Mouse (Mus musculus): Measurements from ENCODE around the gene Kif16b. TPM values are rescaled to one million over a fixed set of nuclear protein-coding genes. Genes with fewer than 3 reads are reported as not detected.

Kif16b gene
- total and polyA plus RNA-seq, 3 experiments, result 10.7 to 32.0 (median 13.0) TPM

GRCm38 (mm10) chr2:142909213-142909612, 7.9 kb upstream of the Kif16b start:
- no peaks in the 10 kb centered on the region for H3K4me1 ChIP-seq (ENCODE audit: control insufficient read depth in 1 of 2, insufficient read depth in 2 of 2, low read length in 2 of 2)
- H3K9ac ChIP-seq (ENCODE audit: control insufficient read depth, low read depth, low read length, poor library complexity, severe bottlenecking), result no peak overlapping the region
- no peaks in the 10 kb centered on the region for H3K36me3 ChIP-seq (ENCODE audit: control insufficient read depth in 1 of 2, insufficient read depth in 2 of 2, low read length in 2 of 2)
- no peaks in the 10 kb centered on the region for H3K27me3 ChIP-seq (ENCODE audit: control insufficient read depth in 1 of 2, insufficient read depth in 2 of 2, low read length in 2 of 2)
- no peak for DNase-seq (ENCODE audit: low read depth, low spot score)
- H3K27ac ChIP-seq (ENCODE audit: control insufficient read depth, low read depth, low read length), result no peak overlapping the region
- no peak for TF ChIP-seq EP300 (IDR thresholded peaks at IDR 0.05; ENCODE audit: low read depth in 1 of 2, low read length in 2 of 2)
- TF ChIP-seq SMC3 (IDR thresholded peaks at IDR 0.05; ENCODE audit: low read depth, low read length), result no peak
- TF ChIP-seq E2F4 (IDR thresholded peaks at IDR 0.05; ENCODE audit: borderline replicate concordance, low read depth, low read length), result no peak
- TF ChIP-seq TBP (IDR thresholded peaks at IDR 0.05; ENCODE audit: low read depth, low read length), result no peak
- TF ChIP-seq ETS1 (IDR thresholded peaks at IDR 0.05; ENCODE audit: low read depth, low read length), result no peak
- TF ChIP-seq MAFK (IDR thresholded peaks at IDR 0.05; ENCODE audit: borderline replicate concordance, low read depth, low read length), result no peak
- no peak for TF ChIP-seq ZC3H11A (IDR thresholded peaks at IDR 0.05; ENCODE audit: low read depth, low read length)
- no peak for TF ChIP-seq CTCF (IDR thresholded peaks at IDR 0.05 in 2 of 3, conservative IDR thresholded peaks at IDR 0.05 in 1 of 3; ENCODE audit: control insufficient read depth in 1 of 3, insufficient read depth in 1 of 3, low read depth in 2 of 3, low read length in 3 of 3, poor library complexity in 1 of 3, severe bottlenecking in 1 of 3)
- TF ChIP-seq MAX (IDR thresholded peaks at IDR 0.05; ENCODE audit: low read length), result no peak
- no peak for TF ChIP-seq TCF12 (IDR thresholded peaks at IDR 0.05; ENCODE audit: low read depth, low read length)
- no peak for TF ChIP-seq GABPA (IDR thresholded peaks at IDR 0.05; ENCODE audit: low read depth, low read length)
- TF ChIP-seq CHD1 (IDR thresholded peaks at IDR 0.05; ENCODE audit: low read depth, low read length), result no peak
- no peak for TF ChIP-seq NELFE (IDR thresholded peaks at IDR 0.05; ENCODE audit: low read depth, low read length)
- no peaks in the 10 kb centered on the region for H3K9me3 ChIP-seq (replicated peaks; ENCODE audit: insufficient read depth, low read length)
- H3K79me2 ChIP-seq (ENCODE audit: control insufficient read depth, insufficient read depth, low read length, poor library complexity), result no peaks in the 10 kb centered on the region
- no peak overlapping the region for H3K4me3 ChIP-seq (ENCODE audit: control insufficient read depth in 1 of 2, insufficient read depth in 1 of 2, low read depth in 2 of 2, low read length in 2 of 2)

GRCm38 (mm10) chr2:142907056-142907455, 5.7 kb upstream of the Kif16b start:
- no peak overlapping the region for H3K4me3 ChIP-seq (ENCODE audit: control insufficient read depth in 1 of 2, insufficient read depth in 1 of 2, low read depth in 2 of 2, low read length in 2 of 2)
- no peak overlapping the region for H3K9ac ChIP-seq (ENCODE audit: control insufficient read depth, low read depth, low read length, poor library complexity, severe bottlenecking)
- TF ChIP-seq ZNF384 (IDR thresholded peaks at IDR 0.05; ENCODE audit: low read depth, low read length) (no peak), TCF12 (IDR thresholded peaks at IDR 0.05; ENCODE audit: low read depth, low read length) (no peak), TAL1 (IDR thresholded peaks at IDR 0.05; ENCODE audit: low read length) (no peak), USF2 (IDR thresholded peaks at IDR 0.05; ENCODE audit: borderline replicate concordance in 1 of 2, insufficient read depth in 1 of 2, low read depth in 1 of 2, low read length in 2 of 2) (no peak), USF1 (IDR thresholded peaks at IDR 0.05; ENCODE audit: low read depth, low read length) (no peak), MYB (IDR thresholded peaks at IDR 0.05; ENCODE audit: low read depth, low read length) (no peak), CTCF (IDR thresholded peaks at IDR 0.05 in 2 of 3, conservative IDR thresholded peaks at IDR 0.05 in 1 of 3; ENCODE audit: control insufficient read depth in 1 of 3, insufficient read depth in 1 of 3, low read depth in 2 of 3, low read length in 3 of 3, poor library complexity in 1 of 3, severe bottlenecking in 1 of 3) (no peak), MYC (IDR thresholded peaks at IDR 0.05; ENCODE audit: low read depth, low read length) (no peak), ETS1 (IDR thresholded peaks at IDR 0.05; ENCODE audit: low read depth, low read length) (no peak), MAZ (IDR thresholded peaks at IDR 0.05; ENCODE audit: low read depth, low read length) (no peak), GATA1 (IDR thresholded peaks at IDR 0.05; ENCODE audit: low read depth, low read length) (no peak), GABPA (IDR thresholded peaks at IDR 0.05; ENCODE audit: low read depth, low read length) (no peak), POLR2A (IDR thresholded peaks at IDR 0.05; ENCODE audit: control insufficient read depth in 1 of 2, insufficient read depth in 1 of 2, low read depth in 1 of 2, low read length in 2 of 2, poor library complexity in 1 of 2) (no peak)
- peaks cover 0 to 4% of the 10 kb centered on the region in 2 experiments; a peak in 2 of 4 replicates for H3K4me1 ChIP-seq (ENCODE audit: control insufficient read depth in 1 of 2, insufficient read depth in 2 of 2, low read length in 2 of 2)
- no peak for DNase-seq (ENCODE audit: low read depth, low spot score)
- no peak overlapping the region for H3K27ac ChIP-seq (ENCODE audit: control insufficient read depth, low read depth, low read length)
- no peaks in the 10 kb centered on the region for H3K79me2 ChIP-seq (ENCODE audit: control insufficient read depth, insufficient read depth, low read length, poor library complexity)
- H3K27me3 ChIP-seq (ENCODE audit: control insufficient read depth in 1 of 2, insufficient read depth in 2 of 2, low read length in 2 of 2), result no peaks in the 10 kb centered on the region
- H3K36me3 ChIP-seq (ENCODE audit: control insufficient read depth in 1 of 2, insufficient read depth in 2 of 2, low read length in 2 of 2), result peaks cover 0 to 2% of the 10 kb centered on the region in 2 experiments; a peak in 1 of 4 replicates
- H3K9me3 ChIP-seq (replicated peaks; ENCODE audit: insufficient read depth, low read length), result no peaks in the 10 kb centered on the region
